Mouse (Mus musculus) layer of hippocampus, postnatal 36 days (tissue): Measurements from ENCODE around the gene Tmem45a. TPM values are rescaled to one million over a fixed set of nuclear protein-coding genes. Genes with fewer than 3 reads are reported as not detected.
"Not testable (repeated sequence)": the region's sequence is repeated elsewhere in the genome, so short reads cannot be mapped to it uniquely, and the experiment has no call there.

Experiments
- DNase-seq, 2 experiments: peaks; one replicate each; pipeline ENCODE4 v3.0.0; 2022
- total RNA-seq, 2 experiments: library from RNA; stranded (reverse); gene quantifications; 2 replicates each; pipeline ENCODE4 v1.2.3; 2021

Gene Tmem45a
- 1 to 10 TPM; 2.0 to 2.2 TPM for total RNA-seq

DNA sequence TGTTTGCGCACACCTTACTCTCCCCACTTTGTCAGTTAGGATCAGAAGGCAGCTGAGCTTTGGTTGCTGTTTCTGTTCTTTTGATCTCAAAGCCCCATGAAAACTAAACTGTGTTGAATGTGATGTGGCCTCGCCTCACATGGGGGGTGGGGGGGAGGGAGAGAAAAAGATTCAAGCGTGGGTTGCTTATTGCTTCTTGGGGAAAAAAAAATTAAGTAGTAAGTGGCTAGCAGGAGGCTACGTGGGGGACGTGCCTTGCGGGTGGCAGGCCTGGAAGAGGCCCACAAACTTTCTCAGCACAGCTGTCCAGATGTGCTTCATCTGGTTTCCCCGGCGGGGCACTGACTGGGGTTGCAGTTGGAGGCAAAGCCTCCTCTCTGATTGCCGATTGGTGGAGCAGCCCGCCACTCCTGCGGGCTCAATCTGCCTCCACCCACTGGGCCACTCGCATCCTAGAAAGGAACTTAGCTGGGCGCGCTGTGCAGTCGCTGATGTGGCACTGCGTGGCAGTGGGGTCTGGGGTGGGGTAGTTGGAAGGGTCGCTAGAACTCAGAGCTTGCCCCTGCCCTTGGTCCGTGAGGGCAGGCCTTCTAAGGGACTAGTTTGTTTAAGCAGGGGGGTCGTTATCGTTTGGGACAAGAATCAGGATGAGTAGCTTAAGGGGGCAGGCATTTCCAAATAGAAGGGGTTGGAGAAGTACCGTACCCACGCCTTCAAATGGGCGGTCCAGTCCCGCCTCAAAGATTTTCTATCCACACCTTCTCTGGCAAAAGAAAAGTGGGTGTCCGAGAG is at the start of gene Tmem45a:
TSS of gene Tmem45a (minus strand) at position 343 of the 792 bp plus-strand sequence.
- DNase-seq: peak; percentile 56 to 71

DNA sequence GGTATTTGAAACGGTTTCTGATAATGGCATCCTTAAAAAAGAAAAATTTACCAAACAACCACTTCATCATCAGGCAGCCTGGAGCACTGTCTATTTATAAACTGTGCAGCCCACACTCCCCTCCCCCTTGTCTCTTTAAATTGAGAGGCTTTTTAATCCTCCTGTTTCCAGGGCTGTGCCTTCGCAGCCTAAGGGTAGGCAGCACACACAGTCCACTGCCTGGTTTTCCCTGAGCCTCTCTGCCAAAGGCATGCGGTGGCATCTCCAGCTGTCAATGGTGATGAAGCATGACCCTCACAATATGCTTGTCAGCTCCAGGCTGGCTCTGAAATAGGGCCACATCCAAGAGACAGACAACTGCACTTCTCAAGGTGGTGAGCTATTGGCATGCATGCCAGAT is 42.1 kb upstream of the Tmem45a start, which contains the start of gene Lnp1:
TSS of gene Lnp1 (minus strand) at position 39 of the 400 bp plus-strand sequence.
- DNase-seq: no peak

DNA sequence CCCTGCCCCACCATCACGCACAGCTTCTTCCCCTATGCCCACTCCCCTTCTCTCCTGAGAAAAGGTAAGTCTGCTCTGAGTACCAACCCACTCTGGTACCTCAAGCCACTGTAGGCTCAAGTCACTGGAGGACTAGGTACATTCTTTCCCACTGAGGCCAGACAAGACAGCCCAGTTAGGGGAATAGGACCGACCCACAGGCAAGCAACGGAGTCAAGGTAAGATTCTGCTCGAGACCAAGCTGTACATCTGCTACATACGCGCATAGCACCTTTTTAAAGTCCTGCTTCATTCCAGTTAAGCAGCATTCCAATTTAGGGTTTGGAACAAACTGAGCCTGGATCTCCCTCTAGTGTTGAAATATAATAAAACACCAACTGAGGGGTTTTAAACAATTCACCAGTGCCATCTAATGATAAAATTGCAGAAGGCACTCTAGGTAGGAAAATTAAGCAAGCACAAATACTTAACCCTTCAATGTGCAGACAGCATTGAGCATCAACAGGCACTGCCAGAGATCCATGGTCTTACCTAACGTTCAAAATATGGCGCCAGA is 34.2 kb upstream of the Tmem45a start:
- DNase-seq: peak in 1 of 2 experiments; percentile 4

DNA sequence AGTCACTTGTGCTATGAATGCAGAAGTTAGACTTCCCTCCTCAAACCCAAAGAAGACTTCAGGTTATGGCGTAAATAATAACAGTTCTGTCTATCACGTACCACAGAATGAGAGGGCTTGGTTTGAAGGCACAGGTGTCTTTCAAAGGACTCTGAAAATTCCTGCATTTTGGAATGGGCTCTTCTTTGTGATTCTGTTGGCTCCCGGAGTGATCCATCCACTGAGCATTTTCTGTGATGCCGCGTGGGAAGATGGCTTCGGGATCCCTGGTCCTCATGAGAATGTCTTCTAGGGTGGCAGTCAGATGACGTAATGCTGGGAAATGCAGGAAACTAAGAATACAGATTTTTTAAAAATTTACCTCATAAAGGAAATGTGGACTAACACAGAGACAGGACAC is 31.3 kb upstream of the Tmem45a start:
- no peak for DNase-seq

DNA sequence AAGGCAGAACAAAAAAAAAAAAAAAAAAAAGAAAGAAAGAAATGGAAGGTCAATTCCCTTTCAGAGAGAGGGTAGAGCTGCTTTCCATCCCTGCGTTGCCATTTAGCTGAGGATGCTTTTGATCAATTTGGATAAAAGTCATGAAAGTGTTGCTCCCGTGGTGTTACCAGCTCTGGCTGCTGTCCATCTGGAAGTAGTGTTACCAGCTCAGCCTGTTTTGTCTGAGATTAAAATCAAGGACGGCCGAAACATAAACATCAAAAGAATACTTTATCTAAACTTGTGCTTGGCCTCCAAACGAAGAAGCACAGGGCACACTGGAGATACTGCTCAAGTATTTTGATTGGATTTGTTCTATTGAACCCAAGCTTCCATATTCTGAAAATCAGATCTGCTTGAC is 23.0 kb upstream of the Tmem45a start:
- no peak for DNase-seq

DNA sequence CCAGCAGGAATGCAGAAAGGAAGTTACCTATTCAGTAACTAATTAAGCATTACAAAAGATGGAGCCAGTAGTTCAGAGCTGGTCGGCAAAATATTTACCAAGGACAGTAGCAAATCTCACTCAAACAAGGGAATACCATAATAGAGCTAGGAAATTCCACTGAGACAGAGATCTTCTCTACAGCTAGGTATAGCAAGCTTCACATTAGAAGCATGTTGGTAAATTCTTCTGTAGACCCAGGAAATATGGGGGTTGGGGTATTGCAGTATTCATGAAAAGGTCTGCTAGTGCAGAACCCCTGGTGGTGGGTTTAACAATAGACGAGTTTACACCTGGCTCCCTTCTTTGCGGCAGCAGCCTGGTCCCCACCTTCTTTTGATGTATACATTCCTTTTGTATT is 16.2 kb upstream of the Tmem45a start:
- not testable (repeated sequence) for DNase-seq

DNA sequence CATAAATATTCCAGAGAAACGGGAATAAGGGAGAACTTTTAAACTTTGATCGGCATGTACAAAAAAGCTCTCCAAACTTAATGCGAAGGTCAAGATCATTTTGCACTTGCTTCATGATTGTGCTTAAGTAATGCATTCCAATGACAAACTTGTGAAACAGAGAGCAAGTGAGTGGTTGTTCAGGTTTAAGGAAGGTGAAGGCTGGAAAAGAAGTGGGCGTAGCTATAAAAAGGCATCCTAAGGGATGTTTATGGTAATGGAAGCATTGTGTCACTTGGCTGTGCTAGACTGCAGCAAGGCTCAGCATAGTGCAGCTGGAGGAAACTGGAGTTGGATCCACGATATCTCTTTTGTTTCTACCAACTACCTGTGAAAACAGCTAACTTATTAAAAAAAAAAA is 5.6 kb upstream of the Tmem45a start:
- DNase-seq: no peak

DNA sequence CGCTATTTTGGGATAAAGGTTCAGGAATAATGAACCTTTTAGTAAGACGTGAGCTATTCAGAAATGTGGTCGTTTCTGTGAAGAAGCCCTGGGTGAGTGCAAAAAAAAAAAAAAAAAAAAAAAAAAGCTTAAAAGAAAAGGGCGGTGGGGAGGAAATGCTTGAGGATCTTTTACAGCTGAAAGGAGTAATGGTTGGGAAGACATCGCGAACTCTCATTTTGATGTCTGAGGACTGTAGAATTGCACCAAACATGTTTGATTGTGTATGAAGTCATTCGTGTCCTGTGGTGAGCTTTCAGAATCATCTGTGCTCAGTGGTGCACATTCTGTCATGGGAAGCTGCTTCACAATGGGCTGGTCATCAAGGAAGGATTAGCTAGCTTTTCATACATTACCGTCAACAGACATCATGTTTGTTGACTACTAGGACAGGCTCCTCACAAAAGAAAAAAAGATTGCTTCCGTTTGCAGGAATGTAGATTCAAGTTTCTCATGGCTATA is 700 bp upstream of the Tmem45a start:
- DNase-seq: no peak

DNA sequence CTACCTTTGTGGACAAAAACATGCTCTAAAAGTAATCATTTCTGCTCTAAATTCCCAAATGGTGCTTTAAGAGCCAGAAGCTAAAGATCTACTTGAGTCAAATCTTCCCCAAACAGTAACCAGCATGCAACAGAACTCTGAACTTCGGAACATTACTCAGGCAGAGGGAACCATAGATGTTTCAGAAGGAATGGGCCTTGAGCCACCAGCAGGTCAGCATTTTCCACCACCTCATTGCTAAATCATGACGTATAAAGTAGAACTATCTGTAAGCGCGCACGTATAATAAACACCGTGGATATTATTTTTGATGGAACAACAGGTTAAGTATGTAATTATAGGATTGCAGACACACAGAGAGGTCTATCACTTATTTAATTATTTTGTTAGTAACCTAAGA is 1.2 kb downstream of the Tmem45a start:
- DNase-seq: no peak

DNA sequence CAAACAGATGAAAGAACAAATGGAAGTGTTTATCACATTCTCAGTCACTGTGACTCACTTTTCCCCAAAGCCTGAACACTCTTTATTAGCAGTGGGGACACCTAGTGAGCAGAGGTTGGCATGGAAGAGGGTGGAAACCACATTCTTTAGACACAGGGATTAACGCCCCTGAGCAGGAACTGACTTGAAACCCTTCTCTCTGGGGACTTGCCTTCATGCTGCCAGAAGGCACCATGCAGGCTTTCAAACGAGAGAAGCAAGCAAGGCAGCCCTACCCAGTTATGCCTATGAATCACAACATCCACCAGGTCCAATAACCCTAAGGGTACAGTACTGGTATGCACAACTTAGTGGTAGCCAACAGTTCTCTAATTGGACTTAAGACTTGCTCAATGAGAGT is 12.6 kb downstream of the Tmem45a start:
- no peak for DNase-seq

DNA sequence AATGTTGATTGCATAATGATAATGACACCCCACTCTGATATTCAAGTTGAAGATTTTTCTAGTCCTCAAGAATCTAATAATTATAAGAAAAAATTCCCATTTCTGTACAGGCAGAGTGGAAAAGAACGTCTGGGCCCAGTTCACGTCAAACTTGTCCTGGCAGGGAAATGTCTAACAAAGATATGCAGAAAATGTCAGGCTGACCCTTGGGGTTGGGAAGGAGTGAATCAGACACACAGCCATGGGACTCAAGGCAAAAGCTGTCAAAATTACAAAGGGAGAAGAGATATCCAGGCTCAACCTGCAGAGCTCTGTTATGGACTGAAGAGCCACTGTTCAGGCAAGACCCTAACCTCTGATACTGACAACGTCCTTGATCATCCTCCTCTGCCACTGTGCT is 15.5 kb downstream of the Tmem45a start:
- no peak for DNase-seq

DNA sequence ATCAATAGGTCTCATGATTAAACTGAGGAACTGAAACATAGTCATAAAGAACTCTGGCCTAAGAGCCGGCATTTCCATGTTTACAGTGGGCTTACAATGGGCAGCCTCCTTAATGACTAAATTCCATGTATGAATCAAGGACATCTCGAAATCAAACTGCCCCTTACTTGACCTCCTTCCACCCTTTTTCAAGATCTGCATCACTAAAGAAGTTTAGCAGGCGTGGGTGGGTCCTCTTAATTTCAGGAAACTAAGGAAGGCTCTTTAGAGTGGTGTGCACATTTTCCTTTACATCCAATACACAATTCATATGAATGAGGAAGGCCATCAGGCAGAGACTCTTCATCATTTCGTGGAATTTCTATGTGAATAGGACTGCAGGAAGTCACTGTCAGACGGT is 17.6 kb downstream of the Tmem45a start:
- no peak for DNase-seq

DNA sequence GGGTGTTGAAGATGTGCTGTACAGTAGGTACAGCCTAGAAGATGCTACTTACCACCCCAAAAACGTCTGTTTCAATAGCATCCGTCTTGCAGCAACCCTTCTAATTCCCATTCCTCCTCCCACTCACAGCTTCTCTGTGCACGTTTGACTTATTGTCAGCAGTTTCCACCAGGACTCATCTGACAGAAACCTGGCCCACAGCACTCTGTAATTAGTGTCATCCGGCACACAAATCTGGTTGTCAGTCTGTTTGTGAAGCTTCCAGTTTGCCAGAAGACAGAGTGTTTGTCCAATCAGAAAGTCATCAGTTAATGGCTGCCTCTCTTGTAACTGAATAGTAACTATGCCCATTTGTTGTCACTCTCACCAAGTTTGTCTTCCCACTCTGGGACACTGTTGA is 18.4 kb downstream of the Tmem45a start:
- peak; percentile 5 to 7 for DNase-seq

DNA sequence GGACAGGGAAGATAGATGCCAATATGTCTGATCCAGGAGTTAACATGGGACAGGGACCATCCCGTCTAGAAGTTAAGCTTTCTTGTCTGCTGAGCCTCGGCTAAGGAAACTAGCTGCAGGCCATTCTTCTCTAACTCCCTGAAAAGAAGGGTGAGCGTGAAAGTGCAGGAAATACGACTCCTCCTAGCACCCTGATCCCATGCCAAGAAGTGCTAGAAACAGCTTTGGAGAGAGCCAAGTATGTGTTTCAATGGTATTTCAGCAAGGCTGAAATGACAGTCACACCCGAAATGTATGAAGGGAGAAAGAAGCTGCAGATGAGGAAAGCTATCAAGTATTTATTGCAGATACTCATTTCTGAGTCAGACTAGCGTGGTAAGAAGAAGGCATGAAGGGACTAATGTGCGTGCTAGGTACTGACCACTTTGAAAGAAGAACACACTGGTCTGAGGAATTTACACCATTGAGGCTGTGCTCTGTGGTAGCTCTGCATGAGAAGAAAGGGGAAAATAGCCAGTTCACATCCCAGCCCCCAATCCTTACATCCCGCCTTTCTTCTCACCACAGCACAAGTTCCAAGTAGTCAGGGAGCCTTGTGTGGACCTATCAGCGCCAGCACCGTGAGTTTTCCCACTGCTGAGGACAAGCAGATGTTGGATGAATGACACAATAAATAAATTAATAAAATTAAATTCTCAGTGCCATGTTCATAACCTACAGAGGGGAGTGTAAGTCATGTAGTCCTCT is 33.0 kb downstream of the Tmem45a start:
- DNase-seq: no peak

DNA sequence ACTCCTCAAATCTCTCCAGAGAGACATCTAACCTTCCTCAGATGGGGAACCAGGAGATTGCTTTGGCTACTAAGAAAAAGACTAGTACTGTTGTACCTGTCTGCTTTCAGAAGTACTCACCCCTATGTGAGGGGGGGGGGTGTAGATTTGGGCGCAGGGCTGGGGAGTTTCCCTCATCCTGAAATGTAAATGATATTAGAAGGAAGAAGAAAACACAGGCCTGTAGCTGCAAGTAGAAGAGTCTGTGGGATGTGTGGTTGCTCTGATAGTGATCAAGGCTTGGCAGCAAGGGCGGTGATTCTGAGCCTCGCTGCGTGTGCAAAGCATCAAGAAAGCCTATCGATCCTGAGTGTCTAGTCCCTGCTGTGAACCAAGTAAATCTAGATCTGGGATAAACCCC is 43.0 kb downstream of the Tmem45a start:
- no peak for DNase-seq

DNA sequence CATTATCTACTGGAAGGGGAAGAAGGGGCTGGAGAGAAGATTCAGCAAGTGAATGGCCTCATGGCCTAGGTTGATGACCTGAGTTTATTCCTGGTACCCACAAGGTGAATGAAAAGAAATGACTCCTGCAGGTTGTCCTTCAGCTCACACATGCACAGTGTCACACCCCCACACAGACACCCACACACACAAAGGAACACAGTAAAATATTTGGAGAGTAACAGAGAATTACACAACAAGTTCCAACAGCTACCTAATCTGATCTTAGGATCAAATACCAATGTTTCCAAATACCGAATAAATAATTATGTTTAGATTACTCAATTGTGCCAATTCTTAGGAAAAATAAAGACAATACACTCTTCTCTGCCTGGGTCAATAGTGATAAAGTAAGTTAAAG is 52.7 kb downstream of the Tmem45a start:
- no peak for DNase-seq

DNA sequence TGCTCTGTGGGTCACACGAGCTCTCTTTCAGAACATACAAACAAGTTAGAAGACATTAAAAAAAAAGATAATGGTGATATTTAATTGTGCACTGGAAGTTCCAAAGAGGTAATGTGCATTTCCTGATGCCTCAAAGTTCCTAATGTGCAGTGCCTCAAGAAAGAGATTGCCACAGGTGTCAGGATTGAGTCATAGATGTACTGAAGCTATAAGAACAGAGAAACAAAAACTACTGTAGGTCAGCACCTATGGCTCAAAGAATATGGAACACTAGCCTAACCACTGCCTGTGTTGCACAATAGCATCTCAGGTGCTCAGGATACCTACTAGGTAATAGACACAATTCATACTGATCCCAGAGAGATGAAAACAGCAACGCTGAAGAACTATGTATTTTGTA is 54.0 kb downstream of the Tmem45a start:
- no peak for DNase-seq

DNA sequence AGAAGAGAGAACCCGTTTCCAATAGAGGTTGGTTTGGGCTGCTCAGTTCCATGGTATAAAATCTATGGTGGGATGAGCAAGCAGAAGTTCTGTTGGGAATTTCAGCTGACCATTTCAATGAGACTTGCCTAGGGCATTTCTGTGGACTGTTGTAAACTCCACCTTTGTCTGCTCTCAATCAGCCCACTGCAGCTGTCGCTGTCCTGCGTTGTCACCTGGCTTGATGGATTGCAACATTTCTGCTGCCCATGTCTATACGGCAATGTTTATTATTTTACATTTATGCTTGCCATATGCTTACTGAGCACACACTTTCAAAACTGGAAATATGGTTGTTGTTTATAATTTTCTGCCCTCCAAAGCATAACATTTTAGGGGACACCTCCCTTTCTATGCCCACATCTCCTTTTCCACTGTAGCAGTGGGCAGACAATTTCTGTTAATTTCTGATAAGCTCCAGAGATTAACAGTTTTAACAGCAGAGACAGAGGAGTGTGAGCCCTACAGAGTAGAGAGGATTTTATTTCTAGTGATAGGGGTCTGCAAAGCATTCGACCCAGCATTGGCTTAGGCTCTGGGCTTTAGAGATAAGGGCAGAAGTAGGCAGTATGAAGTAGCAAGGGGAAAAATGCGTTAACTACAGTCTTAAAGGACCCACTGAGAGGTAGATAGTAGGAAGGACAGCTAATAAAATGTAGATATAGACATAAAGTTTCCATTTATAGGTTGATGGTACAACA is 84.4 kb downstream of the Tmem45a start:
- DNase-seq: no peak

DNA sequence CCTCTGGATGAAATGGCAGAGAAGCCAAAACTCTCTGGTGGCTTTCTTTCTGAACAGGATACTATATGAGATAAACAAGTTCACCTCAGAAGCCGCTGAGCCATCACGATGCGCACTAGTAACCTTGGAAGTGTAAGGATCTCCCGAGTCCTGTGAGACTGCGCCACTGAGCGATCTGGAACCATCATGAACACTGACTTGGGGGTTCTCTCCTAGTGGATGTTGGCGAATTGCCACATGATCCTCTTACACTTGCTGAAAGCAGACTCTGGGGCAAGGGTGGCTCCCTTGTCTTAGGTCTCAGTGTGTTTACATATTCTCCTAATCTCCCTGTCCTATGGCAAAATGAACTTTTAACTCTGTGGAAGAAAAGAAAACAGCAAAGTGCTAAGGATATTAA is 85.0 kb downstream of the Tmem45a start:
- no peak for DNase-seq

DNA sequence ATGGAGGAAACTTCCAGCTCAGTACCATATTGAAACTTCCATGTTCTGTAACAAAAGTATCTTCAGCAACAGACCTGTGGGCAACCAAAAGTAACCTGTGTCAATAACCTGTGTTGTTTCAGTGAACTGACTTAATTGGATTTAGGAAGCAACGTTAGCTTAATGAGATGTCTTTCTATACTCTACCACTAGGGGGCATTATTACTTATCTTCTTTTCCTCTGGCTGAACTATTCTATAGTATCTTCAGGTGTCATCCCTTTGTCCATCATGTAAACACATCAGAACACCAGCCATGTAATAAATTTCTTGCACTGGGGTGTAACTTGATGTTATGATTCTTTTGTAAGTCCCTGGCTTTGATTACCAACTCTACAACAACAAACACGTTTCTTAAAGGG is 85.5 kb downstream of the Tmem45a start:
- no peak for DNase-seq

DNA sequence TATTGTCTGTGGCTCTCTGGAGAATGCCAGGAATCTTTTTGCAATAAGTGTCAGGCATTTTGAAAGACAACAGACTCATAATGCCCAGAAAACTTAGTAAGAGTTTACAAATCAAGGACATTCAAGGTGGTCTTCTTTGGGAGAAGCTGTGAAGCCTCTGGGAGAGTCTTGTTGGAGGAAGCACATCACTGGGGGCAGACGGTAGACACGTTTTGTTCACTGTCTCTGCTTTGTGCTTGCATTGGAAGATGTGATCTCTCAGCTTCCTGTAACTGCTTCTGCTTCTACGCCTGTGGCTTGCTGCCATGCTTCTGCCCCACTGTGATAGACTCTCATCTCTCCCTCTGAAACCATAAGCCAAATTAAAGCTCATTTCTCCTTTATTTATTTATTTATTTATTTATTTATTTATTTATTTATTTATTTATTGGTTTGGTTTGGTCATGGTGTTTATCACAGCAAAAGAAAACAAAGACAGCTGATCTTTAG is 86.4 kb downstream of the Tmem45a start:
- no peak for DNase-seq

DNA sequence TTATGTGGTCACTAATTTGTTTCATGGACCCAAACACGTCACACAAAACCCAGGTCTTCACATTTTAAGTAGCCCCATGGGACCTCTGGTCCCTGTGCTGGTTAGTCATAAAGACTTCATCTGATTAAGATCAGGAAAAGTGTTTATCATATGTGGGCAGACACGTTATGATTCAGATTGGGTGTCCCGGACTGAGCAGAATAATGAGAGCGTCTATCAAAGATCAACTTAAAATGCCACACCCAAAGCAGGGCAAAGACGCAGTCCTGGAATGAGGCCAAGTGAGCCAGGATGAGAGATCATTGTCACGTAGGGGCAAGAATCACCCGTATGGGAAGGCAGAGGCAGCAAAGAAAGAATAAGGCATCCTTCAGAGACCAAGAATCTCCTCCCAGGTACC is 87.1 kb downstream of the Tmem45a start:
- DNase-seq: no peak
